Mouse (Mus musculus): ENCODE results near the gene Pgk2.
"Not testable (repeated sequence)": the region's sequence is repeated elsewhere in the genome, so short reads cannot be mapped to it uniquely, and the experiment has no call there.

Pgk2 gene

GRCm38 (mm10) chr17:40208540-40208939 is at the start of gene Pgk2:
Gene Pgk2, minus strand, starts transcription at chr17:40208640.
- in situ Hi-C loops (cut with MboI, MseI), result no loop called here

- in situ Hi-C loops (cut with MboI, MseI), result no loop called here
Observed at GRCm38 (mm10) chr17:40252487-40252886, 44.0 kb upstream of the Pgk2 start.

- in situ Hi-C loops (cut with MboI, MseI), result no loop called here
Observed at GRCm38 (mm10) chr17:40242135-40242534, 33.7 kb upstream of the Pgk2 start, which contains the start of gene Crisp3. Gene Crisp3, minus strand, starts transcription at chr17:40242288.

GRCm38 (mm10) chr17:40201803-40202202 is 6.6 kb downstream of the Pgk2 start:
- in situ Hi-C loops (cut with MboI, MseI), result not testable (repeated sequence)

- in situ Hi-C loops (cut with MboI, MseI), result not testable (repeated sequence)
Observed at GRCm38 (mm10) chr17:40190192-40190591, 18.2 kb downstream of the Pgk2 start.

GRCm38 (mm10) chr17:40157729-40158359 is 50.6 kb downstream of the Pgk2 start:
- in situ Hi-C loops (cut with MboI, MseI), result not testable (repeated sequence)

All from T-helper 2 cell (primary cell).